Mouse (Mus musculus): ENCODE data around the gene Trmt61a.
A peak's percentile ranks its signal among the peaks of the same experiment; 100 is the strongest.
"Not testable (repeated sequence)": the region's sequence is repeated elsewhere in the genome, so short reads cannot be mapped to it uniquely, and the experiment has no call there.

Trmt61a gene

GRCm38 (mm10) chr12:111698346-111698913 is 20.5 kb downstream of the Trmt61a start:
- no peak for DNase-seq (ENCODE audit: low spot score in 2 of 2)

DNA sequence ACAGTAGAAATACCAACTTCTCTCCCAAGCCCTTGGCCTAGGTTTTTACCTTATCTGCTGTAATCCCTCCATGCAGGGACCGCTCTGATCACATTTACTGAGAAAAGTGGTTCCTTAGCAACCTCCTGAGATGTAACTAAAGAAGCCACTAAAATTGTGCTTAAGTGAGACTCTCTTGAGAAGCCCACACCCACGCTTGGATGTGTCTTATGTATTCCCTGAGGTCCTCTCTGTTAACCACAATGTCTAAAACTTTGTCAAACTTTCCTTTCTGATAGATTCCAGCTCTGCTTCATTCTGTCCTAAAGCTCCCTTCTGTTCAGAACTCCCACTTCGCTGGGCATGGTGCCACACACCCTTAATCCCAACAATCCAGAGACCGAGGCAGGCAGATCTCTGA is 21.6 kb downstream of the Trmt61a start:
- no peak for DNase-seq (ENCODE audit: low spot score in 2 of 2)

DNA sequence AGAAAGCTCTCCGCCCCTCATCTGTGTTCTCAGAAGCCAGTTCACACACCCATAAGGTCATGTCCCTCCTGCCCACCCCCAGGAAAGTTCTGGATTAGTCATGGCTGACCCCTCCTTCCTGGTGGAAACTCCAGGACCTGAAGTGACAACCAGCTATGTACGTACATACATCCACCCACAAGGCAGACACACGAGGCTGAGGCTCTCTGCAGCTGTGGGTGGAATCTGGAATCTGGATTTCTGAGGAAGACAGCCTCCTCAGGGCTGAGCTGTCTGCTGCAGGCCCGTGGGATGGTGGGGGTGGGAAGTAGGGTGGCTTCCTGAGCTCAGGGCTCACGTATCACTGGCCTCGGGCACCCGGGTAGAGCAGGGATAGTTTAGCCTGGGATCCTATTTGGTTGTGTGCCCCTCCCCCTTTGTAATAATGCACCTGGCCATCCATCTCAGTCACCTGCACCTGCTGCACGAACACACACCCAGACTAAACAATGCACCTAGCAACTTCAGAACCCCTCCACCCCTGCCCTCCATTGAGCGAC is 23.1 kb downstream of the Trmt61a start:
- DNase-seq (ENCODE audit: low spot score in 2 of 2): no peak

DNA sequence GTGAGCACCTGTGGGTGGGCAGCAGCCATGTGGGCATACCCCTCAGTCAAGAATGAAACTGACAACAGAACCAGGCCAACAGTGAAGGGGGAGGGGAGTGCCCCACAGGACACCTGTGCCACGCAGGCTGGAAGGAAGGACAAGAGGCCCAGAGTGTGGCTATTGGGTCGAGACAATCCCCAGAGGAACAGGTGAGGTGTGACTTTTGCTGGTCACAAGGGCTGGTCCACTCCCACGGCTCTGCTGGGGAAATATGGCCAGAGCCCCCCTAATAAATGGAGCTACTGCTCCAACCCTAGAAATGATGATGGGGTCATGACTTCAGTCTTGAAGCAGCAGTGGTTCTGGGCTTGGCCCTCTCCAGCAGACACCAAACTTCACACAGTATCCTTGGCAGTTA is 25.4 kb downstream of the Trmt61a start:
- DNase-seq (ENCODE audit: low spot score in 2 of 2): no peak

DNA sequence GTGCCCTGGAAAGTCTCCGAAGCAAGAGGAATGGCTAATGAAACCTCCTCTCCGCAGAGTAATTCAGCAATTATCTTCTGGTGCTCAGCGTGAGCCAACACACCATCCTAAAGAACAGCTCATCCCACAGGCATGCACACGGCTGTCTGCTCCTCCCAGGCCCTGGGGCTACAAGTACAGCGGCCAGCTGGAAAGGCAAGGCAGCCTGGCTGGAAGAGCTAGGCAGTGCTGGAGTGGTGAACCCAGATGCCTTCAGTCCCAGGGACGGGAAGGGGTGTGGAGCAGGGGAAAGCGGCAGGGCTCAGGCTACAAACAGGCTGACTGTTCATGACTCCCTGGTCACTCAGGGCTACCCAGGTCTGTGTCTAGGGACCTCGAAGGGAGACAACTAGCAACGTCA is 26.7 kb downstream of the Trmt61a start:
- peak; percentile 83 to 85 for DNase-seq (ENCODE audit: low spot score in 2 of 2)

DNA sequence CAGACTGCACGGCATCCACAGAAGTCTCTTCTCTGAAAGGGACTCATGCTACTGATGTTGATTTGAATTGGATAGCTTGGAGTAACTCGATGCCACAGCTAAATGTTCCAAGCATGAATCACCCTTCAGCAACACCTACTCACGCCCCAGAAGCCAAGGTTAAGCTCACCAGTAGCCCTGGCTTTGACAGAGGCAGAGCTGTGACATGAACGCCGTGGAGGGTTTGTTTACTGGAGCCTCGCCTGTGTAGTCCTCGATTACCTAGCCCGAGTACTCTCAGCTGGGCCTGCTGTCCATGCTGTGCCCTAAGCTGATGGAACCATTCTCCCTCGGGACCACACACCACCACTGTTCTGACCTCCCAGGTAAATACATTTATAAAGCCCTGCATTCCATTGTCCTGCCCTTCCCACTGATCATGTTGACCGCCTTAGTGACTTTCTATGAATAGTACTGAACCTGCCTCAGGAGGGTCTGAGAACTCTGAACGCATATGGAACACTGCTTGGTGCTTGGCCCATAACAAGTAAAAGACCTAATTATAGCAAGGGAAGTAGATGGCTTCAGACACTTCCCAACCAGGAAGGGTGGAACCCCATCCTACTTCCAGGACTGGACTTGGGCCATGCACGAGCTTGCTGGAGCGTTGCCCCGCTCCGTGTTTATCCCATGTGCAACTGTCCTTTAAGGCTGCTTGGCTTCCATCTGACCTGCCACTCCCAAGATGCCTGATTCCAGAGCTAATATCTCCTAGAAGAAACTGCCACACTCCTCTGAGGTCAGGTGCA is 27.5 kb downstream of the Trmt61a start:
- DNase-seq (ENCODE audit: low spot score in 2 of 2): peak; percentile 93 to 94

DNA sequence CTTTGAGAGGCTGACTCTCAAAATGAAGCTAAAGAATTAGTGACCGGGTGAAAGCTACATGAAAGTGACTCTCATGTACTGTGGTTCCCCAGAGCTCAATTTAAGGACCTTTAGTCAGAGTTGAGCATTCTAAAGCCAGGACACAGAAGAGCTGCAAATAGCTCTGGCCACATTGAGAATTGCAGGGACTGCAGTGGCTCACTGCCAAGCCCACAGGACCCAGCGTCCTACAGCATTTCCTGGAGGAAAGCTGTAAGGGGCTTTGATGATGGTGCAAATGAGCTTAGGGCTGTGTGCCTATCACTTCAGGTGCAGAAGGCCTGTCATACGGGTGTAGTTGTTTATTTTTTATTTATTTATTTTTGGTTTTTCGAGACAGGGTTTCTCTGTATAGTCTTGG is 30.3 kb downstream of the Trmt61a start:
- DNase-seq (ENCODE audit: low spot score in 2 of 2): no peak

DNA sequence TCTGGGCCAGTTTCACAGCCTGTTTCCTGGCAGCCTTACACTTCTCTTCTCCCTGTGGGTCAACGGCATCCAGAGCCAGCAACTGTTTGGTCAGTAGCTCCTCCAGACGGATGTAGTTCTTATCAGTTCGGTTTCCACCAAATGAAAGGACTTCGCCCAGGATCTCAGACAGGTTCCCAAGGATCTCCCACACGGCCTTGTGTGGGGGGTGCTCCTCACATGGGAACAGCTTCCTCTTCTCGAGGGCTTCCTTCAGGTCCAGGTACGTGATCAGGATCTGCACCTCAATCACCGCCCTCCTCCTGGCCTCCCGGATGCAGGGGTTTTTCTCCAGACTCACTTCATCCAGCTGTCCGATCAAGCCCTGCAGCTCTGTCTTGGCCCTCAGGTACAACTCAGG is 32.2 kb downstream of the Trmt61a start:
- peak in 1 of 2 experiments; percentile 50 for DNase-seq (ENCODE audit: low spot score in 2 of 2)

DNA sequence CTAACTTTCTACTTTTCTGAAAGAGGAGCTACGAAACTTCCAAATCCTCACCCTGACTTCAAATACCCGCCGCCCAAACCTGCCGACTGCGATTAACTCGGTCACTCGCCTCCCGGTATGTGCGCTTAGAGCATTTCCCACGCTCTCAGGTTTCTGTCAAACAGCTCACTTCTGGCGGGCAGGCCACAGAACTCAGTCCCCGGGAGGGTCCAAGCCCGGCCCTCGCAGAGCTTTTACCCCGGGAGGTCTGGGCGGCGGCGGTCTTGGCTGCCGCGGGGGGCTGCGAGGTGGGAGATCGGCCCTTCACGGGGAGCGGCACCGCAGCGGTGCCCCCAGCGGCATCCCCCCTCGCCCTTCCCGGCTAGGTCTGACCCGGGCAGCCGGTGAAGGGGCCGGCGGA is 34.6 kb downstream of the Trmt61a start:
- DNase-seq (ENCODE audit: low spot score in 2 of 2): no peak

DNA sequence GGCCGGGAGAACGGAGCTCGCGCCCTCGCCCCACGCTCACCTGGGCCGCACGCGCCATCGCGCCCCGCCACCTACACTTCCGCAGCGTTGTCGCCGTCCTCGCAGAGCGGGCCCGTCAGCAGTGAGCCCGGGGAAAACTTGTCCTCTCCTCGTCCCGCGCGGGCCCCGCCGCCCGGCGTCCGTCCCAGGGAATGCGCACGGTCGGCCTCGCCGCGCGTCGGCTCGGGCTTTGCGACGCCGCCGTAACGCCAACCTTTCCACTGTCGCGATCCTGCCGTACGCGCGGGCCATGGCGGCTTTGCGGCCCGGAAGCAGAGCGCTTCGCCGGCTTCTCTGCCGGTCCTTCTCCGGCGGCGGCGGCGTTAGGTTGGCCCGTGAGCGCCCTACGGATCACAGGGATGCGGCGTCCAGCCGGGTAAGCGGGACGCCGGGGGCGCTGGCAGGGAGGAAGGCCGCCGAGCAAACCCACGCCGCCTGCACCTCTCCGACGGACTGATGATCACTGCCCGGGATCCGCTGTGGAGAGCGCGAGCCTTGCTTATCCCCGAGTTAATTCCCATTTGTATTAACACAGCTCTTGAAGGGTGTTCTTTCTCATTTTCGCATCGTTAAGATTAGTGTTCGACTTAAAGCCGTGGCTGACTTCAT is 35.2 kb downstream of the Trmt61a start, which contains the start of the genes Bag5 and Apopt1:
Bag5 (minus strand) TSS at position 254 of the 648 bp plus-strand sequence.
Apopt1 (plus strand) TSS at position 258 of the 648 bp plus-strand sequence.
- peak; percentile 87 to 91 for DNase-seq (ENCODE audit: low spot score in 2 of 2)

DNA sequence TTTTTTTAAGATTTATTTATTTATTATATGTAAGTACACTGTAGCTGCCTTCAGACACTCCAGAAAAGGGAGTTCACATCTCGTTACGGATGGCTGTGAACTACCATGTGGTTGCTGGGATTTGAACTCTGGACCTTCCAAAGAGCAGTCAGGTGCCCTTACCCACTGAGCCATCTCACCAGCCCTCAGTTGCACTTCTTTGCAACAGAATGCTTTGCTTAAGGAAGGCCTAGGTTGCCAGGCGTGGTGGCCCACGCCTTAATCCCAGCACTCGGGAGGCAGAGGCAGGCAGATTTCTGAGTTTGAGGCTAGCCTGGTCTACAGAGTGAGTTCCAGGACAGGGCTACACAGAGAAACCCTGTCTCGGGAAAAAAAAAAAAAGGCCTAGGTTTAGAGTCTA is 36.0 kb downstream of the Trmt61a start:
- not testable (repeated sequence) for DNase-seq (ENCODE audit: low spot score in 2 of 2)

- DNase-seq (ENCODE audit: low spot score in 2 of 2): no peak
Measured at GRCm38 (mm10) chr12:111716505-111716904, 38.6 kb downstream of the Trmt61a start.

- DNase-seq (ENCODE audit: low spot score in 2 of 2): no peak
Measured at GRCm38 (mm10) chr12:111718656-111719055, 40.8 kb downstream of the Trmt61a start.

- no peak for DNase-seq (ENCODE audit: low spot score in 2 of 2)
Measured at GRCm38 (mm10) chr12:111720222-111720621, 42.3 kb downstream of the Trmt61a start.

DNA sequence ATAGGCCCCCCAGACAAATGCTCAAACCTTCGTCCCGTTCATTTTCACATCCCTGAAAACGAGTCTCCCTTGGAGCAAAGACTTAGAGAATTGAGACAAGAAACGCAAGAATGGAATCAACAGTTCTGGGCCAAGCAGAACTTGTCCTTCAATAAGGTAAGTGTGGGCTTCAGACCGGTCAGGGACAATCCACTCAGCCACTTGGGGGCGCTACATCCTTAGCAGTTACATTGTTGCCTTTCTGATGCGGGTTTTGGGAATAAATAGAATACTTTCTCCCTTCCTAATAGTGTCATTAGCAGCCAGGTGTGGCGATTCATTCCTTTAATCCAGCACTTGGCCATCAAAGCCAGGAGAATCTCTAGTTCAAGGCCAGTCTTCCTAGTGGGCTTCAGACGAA is 44.7 kb downstream of the Trmt61a start:
- DNase-seq (ENCODE audit: low spot score in 2 of 2): no peak

DNA sequence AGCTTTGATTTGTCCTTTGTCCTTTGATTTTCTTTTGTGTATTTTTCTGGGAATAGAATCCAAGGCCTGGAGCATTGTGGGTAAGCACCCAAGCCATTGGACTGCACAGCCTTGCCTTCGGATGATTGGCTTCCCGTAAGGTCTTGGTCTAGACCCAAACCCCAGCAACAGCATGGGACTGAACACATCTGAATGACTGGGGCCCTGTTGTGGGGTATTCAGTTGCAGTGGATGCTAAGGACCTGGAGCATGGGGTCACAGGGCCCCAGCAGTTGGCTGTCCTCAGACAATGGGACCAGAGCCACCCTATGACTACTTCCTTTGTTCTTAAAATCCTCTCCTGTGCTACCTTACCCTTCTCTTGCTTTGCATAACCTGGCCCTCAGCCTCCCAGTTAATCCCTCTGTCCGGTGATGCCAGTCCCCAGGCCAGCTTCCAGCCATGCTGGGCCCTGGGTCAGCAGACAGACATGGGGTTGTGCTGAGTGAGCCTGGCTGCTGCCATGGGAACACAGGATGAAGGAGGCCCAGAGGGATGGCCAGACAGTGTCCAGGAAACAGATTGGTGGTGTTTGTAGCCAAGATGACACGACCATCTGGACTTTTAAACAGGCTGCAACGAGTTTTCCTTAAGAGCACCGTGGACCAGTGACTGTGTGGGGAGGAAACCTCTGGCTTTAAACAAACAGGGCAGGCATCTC is 46.9 kb downstream of the Trmt61a start:
- DNase-seq (ENCODE audit: low spot score in 2 of 2): peak; percentile 76 to 87

DNA sequence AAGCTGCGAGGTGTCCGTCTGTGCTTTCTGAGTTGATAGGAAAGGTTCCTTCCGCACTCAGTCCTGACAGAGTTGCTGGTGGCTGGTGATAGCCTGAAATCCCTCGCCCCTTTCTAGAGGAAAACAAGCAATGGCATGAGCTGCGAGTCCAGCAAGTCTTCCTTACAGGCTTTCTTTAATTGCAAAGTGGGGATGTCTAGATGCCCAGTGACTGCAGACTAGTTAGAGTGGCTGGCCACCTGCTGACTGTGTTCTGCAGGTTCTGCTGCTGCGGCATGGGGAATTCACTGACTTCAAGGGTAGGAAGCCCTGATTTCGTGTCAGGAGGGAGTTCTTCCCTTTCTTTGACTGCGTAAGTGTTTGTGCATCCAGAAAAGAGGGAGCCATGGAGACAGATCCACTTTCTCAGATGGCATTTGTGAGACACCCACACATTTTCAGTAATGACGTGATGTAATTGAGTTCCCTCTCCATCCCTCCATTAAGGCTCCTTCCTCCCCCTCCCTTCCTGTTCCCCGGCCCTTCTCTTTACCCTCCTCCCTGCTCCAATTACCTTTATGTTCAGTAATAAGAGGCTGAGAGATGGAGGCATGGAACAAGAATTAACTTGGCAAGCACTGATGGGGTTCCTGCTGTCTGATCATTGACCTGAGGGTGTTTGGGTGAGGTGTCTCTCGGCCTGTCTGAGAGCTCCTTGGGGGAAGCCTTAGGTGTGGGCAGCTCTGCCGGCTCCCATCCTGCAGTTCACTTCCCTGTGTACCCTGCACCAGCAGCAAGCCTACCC is 47.6 kb downstream of the Trmt61a start:
- no peak for DNase-seq (ENCODE audit: low spot score in 2 of 2)

DNA sequence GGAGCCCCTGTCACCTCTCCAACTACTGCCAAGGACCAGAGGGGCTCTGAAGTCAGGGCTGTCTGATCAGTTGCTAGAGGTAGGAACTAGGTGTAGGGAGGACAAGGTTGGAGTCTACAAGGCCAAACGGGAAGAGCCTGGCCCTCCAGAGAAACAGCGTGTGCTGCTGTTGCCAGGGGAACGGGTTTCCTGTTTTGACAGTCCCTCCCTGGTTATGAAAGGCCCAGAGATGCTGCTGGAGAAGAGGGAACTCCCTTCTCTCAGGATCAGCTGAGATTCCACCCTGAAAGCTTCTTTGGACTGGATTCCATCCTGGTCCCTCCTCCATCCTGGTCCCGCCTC is 48.2 kb downstream of the Trmt61a start:
- DNase-seq (ENCODE audit: low spot score in 2 of 2): peak; percentile 78 to 89

GRCm38 (mm10) chr12:111727956-111728355 is 50.1 kb downstream of the Trmt61a start:
- DNase-seq (ENCODE audit: low spot score in 2 of 2): no peak

GRCm38 (mm10) chr12:111731822-111732807 is 54.2 kb downstream of the Trmt61a start:
- DNase-seq (ENCODE audit: low spot score in 2 of 2): peak; percentile 76 to 85
